Mouse (Mus musculus): ENCODE data around the gene Actn4. TPM values are rescaled to one million over a fixed set of nuclear protein-coding genes. Genes with fewer than 3 reads are reported as not detected.
"Not testable (repeated sequence)": the region's sequence is repeated elsewhere in the genome, so short reads cannot be mapped to it uniquely, and the experiment has no call there.

Gene Actn4
- polyA plus RNA-seq, 1 experiment from 2014 or later, result 175 TPM

- H3K4me2 ChIP-seq (replicated peaks), result peak overlapping the region; percentile 51
- H3K9me3 ChIP-seq, result no peaks in the 10 kb centered on the region
- H3K27ac ChIP-seq (replicated peaks), result no peak overlapping the region
- H3K36me3 ChIP-seq, result peaks cover 25% of the 10 kb centered on the region
- peaks cover 46% of the 10 kb centered on the region for H3K27me3 ChIP-seq
- 0 out of 2 replicates have a peak, but pooled peaks have one; percentile 41 for ATAC-seq (ENCODE audit: low FRiP score, low read depth)
- H3K4me3 ChIP-seq, result peak overlapping the region; percentile 33
- 0 out of 2 replicates have a peak overlapping the region, but pooled peaks have one; percentile 7 for H3K9ac ChIP-seq (replicated peaks)
- 3% methylated on average over 27 of the region's 27 CpGs for WGBS
- H3K4me1 ChIP-seq, result peaks cover 9% of the 10 kb centered on the region
Observed at GRCm38 (mm10) chr7:28888701-28889161, 73.4 kb downstream of the Actn4 start.

GRCm38 (mm10) chr7:28886486-28886885, 75.7 kb downstream of the Actn4 start:
- H3K4me3 ChIP-seq, result no peak overlapping the region
- H3K4me1 ChIP-seq, result peaks cover 10% of the 10 kb centered on the region
- H3K4me2 ChIP-seq (replicated peaks), result no peak overlapping the region
- H3K9me3 ChIP-seq, result no peaks in the 10 kb centered on the region
- H3K36me3 ChIP-seq, result peaks cover 4% of the 10 kb centered on the region
- H3K27me3 ChIP-seq, result peaks cover 46% of the 10 kb centered on the region
- WGBS, result 20% methylated on average over 13 of the region's 14 CpGs
- no peak for ATAC-seq (ENCODE audit: low FRiP score, low read depth)
- H3K27ac ChIP-seq (replicated peaks), result no peak overlapping the region
- H3K9ac ChIP-seq (replicated peaks), result no peak overlapping the region

- not testable (repeated sequence) for ATAC-seq (ENCODE audit: low FRiP score, low read depth)
Observed at GRCm38 (mm10) chr7:28883704-28884103, 78.4 kb downstream of the Actn4 start.

GRCm38 (mm10) chr7:28883039-28883438, 79.1 kb downstream of the Actn4 start:
- Histone ChIP-seq H3K27me3 (peaks cover 19% of the 10 kb centered on the region), H3K4me3 (no peak overlapping the region), H3K9ac (replicated peaks) (no peak overlapping the region), H3K9me3 (no peaks in the 10 kb centered on the region), H3K4me1 (0 out of 2 replicates have a peak, but pooled peaks cover 3% of the 10 kb centered on the region), H3K36me3 (no peaks in the 10 kb centered on the region), H3K27ac (replicated peaks) (no peak overlapping the region), H3K4me2 (replicated peaks) (no peak overlapping the region)
- WGBS, result 79% methylated on average over 11 of the region's 11 CpGs
- ATAC-seq (ENCODE audit: low FRiP score, low read depth), result no peak

More at GRCm38 (mm10) chr7:28883704-28884103, 78.4 kb downstream of the Actn4 start:
- 81% methylated on average over 4 of the region's 4 CpGs for WGBS
- not testable (repeated sequence) for H3K4me2 ChIP-seq (replicated peaks); H3K27ac ChIP-seq (replicated peaks); H3K36me3 ChIP-seq; H3K4me1 ChIP-seq; H3K4me3 ChIP-seq; H3K9me3 ChIP-seq; H3K9ac ChIP-seq (replicated peaks)
- H3K27me3 ChIP-seq, result peaks cover 25% of the 10 kb centered on the region

- Histone ChIP-seq H3K9me3 (no peaks in the 10 kb centered on the region), H3K36me3 (no peaks in the 10 kb centered on the region), H3K4me1 (0 out of 2 replicates have a peak, but pooled peaks cover 3% of the 10 kb centered on the region), H3K27me3 (peaks cover 2% of the 10 kb centered on the region; the same call in 1 of the 2 replicates), H3K4me2 (replicated peaks) (no peak within 1 kb of the TSS), H3K27ac (replicated peaks) (no peak within 1 kb of the TSS), H3K9ac (replicated peaks) (no peak within 1 kb of the TSS), H3K4me3 (no peak within 1 kb of the TSS)
- 40% methylated on average over 13 of the region's 13 CpGs for WGBS
- no peak for ATAC-seq (ENCODE audit: low FRiP score, low read depth)
Observed at GRCm38 (mm10) chr7:28881199-28881598, 80.9 kb downstream of the Actn4 start, which contains the start of gene Capn12. Capn12 (plus strand) TSS chr7:28881422.

GRCm38 (mm10) chr7:28880554-28880953, 81.6 kb downstream of the Actn4 start:
- no peaks in the 10 kb centered on the region for H3K27me3 ChIP-seq
- H3K4me1 ChIP-seq, result 0 out of 2 replicates have a peak, but pooled peaks cover 3% of the 10 kb centered on the region
- no peak for ATAC-seq (ENCODE audit: low FRiP score, low read depth)
- H3K9ac ChIP-seq (replicated peaks), result no peak overlapping the region
- no peaks in the 10 kb centered on the region for H3K36me3 ChIP-seq
- H3K9me3 ChIP-seq, result no peaks in the 10 kb centered on the region
- H3K4me3 ChIP-seq, result no peak overlapping the region
- H3K4me2 ChIP-seq (replicated peaks), result no peak overlapping the region
- WGBS, result 78% methylated on average over 10 of the region's 10 CpGs
- no peak overlapping the region for H3K27ac ChIP-seq (replicated peaks)

- WGBS, result 72% methylated on average over 7 of the region's 7 CpGs
- no peaks in the 10 kb centered on the region for H3K9me3 ChIP-seq
- ATAC-seq (ENCODE audit: low FRiP score, low read depth), result no peak
- H3K4me2 ChIP-seq (replicated peaks), result no peak overlapping the region
- H3K4me3 ChIP-seq, result no peak overlapping the region
- H3K27me3 ChIP-seq, result no peaks in the 10 kb centered on the region
- 0 out of 2 replicates have a peak, but pooled peaks cover 3% of the 10 kb centered on the region for H3K4me1 ChIP-seq
- no peak overlapping the region for H3K9ac ChIP-seq (replicated peaks)
- H3K36me3 ChIP-seq, result no peaks in the 10 kb centered on the region
- no peak overlapping the region for H3K27ac ChIP-seq (replicated peaks)
Observed at GRCm38 (mm10) chr7:28879606-28880005, 82.5 kb downstream of the Actn4 start.

- Histone ChIP-seq H3K9ac (replicated peaks) (no peak overlapping the region), H3K27ac (replicated peaks) (no peak overlapping the region), H3K4me1 (0 out of 2 replicates have a peak, but pooled peaks cover 3% of the 10 kb centered on the region), H3K27me3 (no peaks in the 10 kb centered on the region), H3K36me3 (no peaks in the 10 kb centered on the region), H3K9me3 (no peaks in the 10 kb centered on the region), H3K4me2 (replicated peaks) (no peak overlapping the region), H3K4me3 (no peak overlapping the region)
- ATAC-seq (ENCODE audit: low FRiP score, low read depth), result no peak
- WGBS, result 85% methylated on average over 4 of the region's 4 CpGs
Observed at GRCm38 (mm10) chr7:28877856-28878255, 84.3 kb downstream of the Actn4 start.

- Histone ChIP-seq H3K4me3 (no peak overlapping the region), H3K4me2 (replicated peaks) (no peak overlapping the region), H3K27me3 (no peaks in the 10 kb centered on the region), H3K27ac (replicated peaks) (no peak overlapping the region), H3K9me3 (no peaks in the 10 kb centered on the region), H3K4me1 (0 out of 2 replicates have a peak, but pooled peaks cover 3% of the 10 kb centered on the region), H3K36me3 (no peaks in the 10 kb centered on the region), H3K9ac (replicated peaks) (no peak overlapping the region)
- WGBS, result 92% methylated on average over 7 of the region's 7 CpGs
- ATAC-seq (ENCODE audit: low FRiP score, low read depth), result no peak
Observed at GRCm38 (mm10) chr7:28877155-28877554, 85.0 kb downstream of the Actn4 start.

GRCm38 (mm10) chr7:28876099-28876498, 86.0 kb downstream of the Actn4 start:
- WGBS, result 81% methylated on average over 4 of the region's 4 CpGs
- Histone ChIP-seq H3K27ac (replicated peaks) (no peak overlapping the region), H3K36me3 (no peaks in the 10 kb centered on the region), H3K9ac (replicated peaks) (no peak overlapping the region), H3K4me1 (no peaks in the 10 kb centered on the region), H3K9me3 (no peaks in the 10 kb centered on the region), H3K4me3 (no peak overlapping the region), H3K4me2 (replicated peaks) (no peak overlapping the region), H3K27me3 (no peaks in the 10 kb centered on the region)
- no peak for ATAC-seq (ENCODE audit: low FRiP score, low read depth)

- no peak overlapping the region for H3K4me2 ChIP-seq (replicated peaks)
- 76% methylated on average over 2 of the region's 2 CpGs for WGBS
- no peak for ATAC-seq (ENCODE audit: low FRiP score, low read depth)
Observed at GRCm38 (mm10) chr7:28874565-28874964, 87.6 kb downstream of the Actn4 start.

GRCm38 (mm10) chr7:28870901-28871664, 91.1 kb downstream of the Actn4 start:
- Histone ChIP-seq H3K36me3 (no peaks in the 10 kb centered on the region), H3K9ac (replicated peaks) (no peak overlapping the region), H3K4me1 (peaks cover 2% of the 10 kb centered on the region; the same call in 1 of the 2 replicates), H3K4me3 (no peak overlapping the region), H3K27ac (replicated peaks) (no peak overlapping the region), H3K4me2 (replicated peaks) (no peak overlapping the region), H3K9me3 (no peaks in the 10 kb centered on the region), H3K27me3 (no peaks in the 10 kb centered on the region)
- ATAC-seq (ENCODE audit: low FRiP score, low read depth), result no peak
- 92% methylated on average over 24 of the region's 24 CpGs for WGBS

More at GRCm38 (mm10) chr7:28874565-28874964, 87.6 kb downstream of the Actn4 start:
- Histone ChIP-seq H3K4me3 (no peak overlapping the region), H3K27me3 (no peaks in the 10 kb centered on the region), H3K27ac (replicated peaks) (no peak overlapping the region), H3K9me3 (no peaks in the 10 kb centered on the region), H3K4me1 (no peaks in the 10 kb centered on the region), H3K36me3 (no peaks in the 10 kb centered on the region), H3K9ac (replicated peaks) (no peak overlapping the region)
